Mouse (Mus musculus) lung, postnatal 4 days (tissue): ENCODE data around the gene Slamf9.

Source experiments
- DNase-seq, 2 experiments: peaks; one replicate each; pipeline ENCODE4 v3.0.0; 2021

The Slamf9 gene

GRCm38 (mm10) chr1:172462534-172462933, 12.6 kb upstream of the Slamf9 start:
- DNase-seq = no peak

GRCm38 (mm10) chr1:172463387-172464333, 11.5 kb upstream of the Slamf9 start:
- DNase-seq = no peak

GRCm38 (mm10) chr1:172468301-172468877, 6.8 kb upstream of the Slamf9 start:
- no peak for DNase-seq

- no peak for DNase-seq
Observed at GRCm38 (mm10) chr1:172469373-172469772, 5.8 kb upstream of the Slamf9 start.

- DNase-seq = no peak
Observed at GRCm38 (mm10) chr1:172469810-172470448, 5.2 kb upstream of the Slamf9 start.

GRCm38 (mm10) chr1:172472909-172473308, 2.2 kb upstream of the Slamf9 start:
- DNase-seq = no peak

- DNase-seq = no peak
Observed at GRCm38 (mm10) chr1:172474196-172474595, 962 bp upstream of the Slamf9 start.

GRCm38 (mm10) chr1:172478020-172478419, 2.9 kb downstream of the Slamf9 start:
- no peak for DNase-seq

GRCm38 (mm10) chr1:172480376-172480775, 5.2 kb downstream of the Slamf9 start:
- no peak for DNase-seq

- DNase-seq = peak in 1 of 2 experiments; percentile 19
Observed at GRCm38 (mm10) chr1:172481111-172481510, 6.0 kb downstream of the Slamf9 start.

- peak; percentile 92 to 95 for DNase-seq
Observed at GRCm38 (mm10) chr1:172481540-172482280, 6.6 kb downstream of the Slamf9 start, which contains the start of gene Igsf9. Gene Igsf9, plus strand, starts transcription at chr1:172481788.

GRCm38 (mm10) chr1:172482518-172483360, 7.6 kb downstream of the Slamf9 start:
- DNase-seq = peak in 1 of 2 experiments; percentile 11

GRCm38 (mm10) chr1:172483361-172483660, 8.2 kb downstream of the Slamf9 start:
- DNase-seq = no peak

- DNase-seq = no peak
Observed at GRCm38 (mm10) chr1:172484236-172484635, 9.1 kb downstream of the Slamf9 start.

GRCm38 (mm10) chr1:172484671-172485070, 9.5 kb downstream of the Slamf9 start:
- DNase-seq = peak in 1 of 2 experiments; percentile 14

- no peak for DNase-seq
Observed at GRCm38 (mm10) chr1:172485821-172486220, 10.7 kb downstream of the Slamf9 start.

GRCm38 (mm10) chr1:172486236-172486635, 11.1 kb downstream of the Slamf9 start:
- no peak for DNase-seq

GRCm38 (mm10) chr1:172486651-172487050, 11.5 kb downstream of the Slamf9 start:
- no peak for DNase-seq

GRCm38 (mm10) chr1:172487859-172488258, 12.7 kb downstream of the Slamf9 start:
- no peak for DNase-seq

GRCm38 (mm10) chr1:172488831-172489230, 13.7 kb downstream of the Slamf9 start:
- DNase-seq = no peak

GRCm38 (mm10) chr1:172489585-172490250, 14.6 kb downstream of the Slamf9 start:
- no peak for DNase-seq
